Mouse (Mus musculus) fibroblast of lung, adult 2 months (primary cell): ENCODE data around the gene Llgl2.

Experiments used
- DNase-seq: peaks from one replicate; pipeline ENCODE4 v3.0.0-alpha.2; 2011; ENCODE audit warnings: low read depth

The Llgl2 gene

DNA sequence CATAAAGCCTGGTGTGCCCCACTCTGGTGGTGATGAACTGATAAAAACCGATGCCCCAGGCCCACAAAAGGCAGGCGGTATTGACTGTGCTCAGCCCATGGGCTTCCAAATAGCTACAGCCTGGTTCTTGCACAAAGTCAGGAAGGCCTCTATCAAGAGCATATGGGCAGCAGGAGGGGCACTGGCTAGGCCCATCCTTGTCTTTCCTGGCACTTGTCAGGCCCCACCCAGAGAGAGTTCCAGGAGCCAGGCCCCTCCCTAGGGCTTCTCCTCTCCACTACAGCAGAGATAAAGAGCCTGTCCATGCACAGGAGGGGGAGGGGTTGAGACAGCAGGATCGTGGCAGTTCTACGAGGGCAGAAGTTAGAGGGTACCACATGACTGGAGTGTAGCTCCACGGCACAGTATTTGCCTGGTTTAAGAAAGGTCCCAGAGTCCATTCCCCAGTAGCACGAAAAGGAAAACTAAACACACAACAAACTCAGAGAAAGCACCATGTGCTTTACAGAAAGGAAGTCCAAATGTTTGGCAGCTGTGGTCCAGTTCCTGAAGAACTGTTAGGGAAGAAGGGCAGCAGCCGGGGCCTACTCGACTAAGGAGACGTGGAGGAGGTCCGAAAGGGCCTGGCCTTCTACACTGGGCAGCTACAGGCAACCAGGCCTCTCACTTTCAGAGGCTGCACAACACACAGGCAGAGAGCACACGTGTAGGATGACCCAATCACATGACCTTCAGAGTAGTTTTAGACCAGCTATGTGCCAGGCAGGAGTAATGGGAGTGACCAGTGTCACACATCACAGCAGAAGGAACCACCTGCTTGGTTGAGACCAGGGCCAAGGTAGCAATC, 79.8 kb downstream of the Llgl2 start:
- no peak for DNase-seq

DNA sequence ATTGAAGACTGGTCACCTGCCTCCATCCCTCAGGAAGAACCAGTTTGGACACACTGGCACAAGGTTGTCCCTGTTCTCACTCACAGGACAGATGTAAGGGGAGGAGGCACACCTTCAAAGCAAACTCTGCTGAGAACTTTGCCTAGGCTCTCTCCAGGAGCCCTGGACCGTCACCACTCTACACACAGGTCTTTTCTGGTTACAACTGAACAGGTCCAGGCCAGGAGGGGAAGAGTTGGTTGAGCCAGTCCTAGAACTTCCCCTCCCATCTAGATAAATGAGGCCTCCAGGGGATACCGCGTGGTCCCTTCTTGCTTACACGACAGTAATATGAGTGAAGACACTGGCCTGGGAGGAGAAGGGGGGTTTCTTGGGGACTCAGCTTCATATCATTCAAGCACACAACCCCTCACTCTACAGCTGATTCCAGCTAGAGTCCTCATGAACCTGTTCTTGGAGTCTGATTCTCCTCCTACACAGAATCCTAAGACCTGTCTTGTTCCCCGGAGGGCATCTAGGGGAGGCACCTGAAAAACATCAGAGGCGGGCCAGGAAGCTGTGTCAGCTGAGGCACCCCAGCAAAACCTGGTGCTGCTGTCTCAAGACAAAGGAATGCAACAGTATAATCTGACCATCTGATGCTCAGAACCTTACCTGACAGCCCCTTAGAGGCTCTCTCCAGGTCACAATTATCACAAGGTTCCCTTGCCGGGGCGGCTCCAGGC, 80.5 kb downstream of the Llgl2 start:
- no peak for DNase-seq
